Mouse (Mus musculus) natural killer cell, adult 2 months (primary cell): ENCODE measurements around the gene Il17c.

Experiments
- DNase-seq, 2 experiments: peaks; one replicate each; pipeline ENCODE4 v3.0.0; 2022; ENCODE audit warnings: low spot score in 2 of 2

Il17c gene

DNA sequence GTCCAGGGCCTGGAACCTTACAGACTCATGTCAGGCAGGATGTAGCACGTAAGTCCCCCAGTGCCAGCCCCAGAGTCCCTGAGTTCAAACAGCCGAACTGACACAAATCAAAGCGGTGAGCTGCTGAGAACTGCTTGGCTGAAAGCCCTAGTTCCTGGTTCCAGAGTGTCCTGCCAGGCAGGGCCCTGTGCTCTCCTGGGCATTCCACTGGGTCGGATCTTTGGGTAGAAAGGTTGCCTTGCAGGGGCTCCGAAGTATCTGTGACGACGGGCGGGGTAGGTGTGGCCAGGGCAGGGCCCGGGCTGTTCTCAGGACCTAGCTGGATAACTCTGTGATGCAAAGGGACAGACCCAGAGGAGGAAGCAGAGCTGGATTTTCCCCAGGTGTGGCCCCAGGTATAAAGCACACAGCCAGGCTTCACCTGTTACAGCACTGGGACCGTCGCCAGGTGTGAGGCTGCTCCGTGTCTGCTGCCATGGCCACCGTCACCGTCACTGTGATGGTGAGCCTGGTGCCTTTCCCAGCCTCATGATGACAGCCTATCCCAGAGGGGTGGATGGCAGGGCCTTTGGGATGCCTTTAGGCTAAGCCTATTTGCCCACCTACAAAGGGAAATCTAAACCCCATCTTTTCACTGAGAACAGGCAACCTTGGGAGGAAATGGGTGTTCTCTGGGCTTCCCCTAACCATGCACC is at the start of gene Il17c:
Il17c (plus strand) TSS at position 645 of the 695 bp plus-strand sequence.
- no peak for DNase-seq

- no peak for DNase-seq
These were observed 46.5 kb upstream of the Il17c start for GRCm38 (mm10) chr8:122375320-122375719.

DNA sequence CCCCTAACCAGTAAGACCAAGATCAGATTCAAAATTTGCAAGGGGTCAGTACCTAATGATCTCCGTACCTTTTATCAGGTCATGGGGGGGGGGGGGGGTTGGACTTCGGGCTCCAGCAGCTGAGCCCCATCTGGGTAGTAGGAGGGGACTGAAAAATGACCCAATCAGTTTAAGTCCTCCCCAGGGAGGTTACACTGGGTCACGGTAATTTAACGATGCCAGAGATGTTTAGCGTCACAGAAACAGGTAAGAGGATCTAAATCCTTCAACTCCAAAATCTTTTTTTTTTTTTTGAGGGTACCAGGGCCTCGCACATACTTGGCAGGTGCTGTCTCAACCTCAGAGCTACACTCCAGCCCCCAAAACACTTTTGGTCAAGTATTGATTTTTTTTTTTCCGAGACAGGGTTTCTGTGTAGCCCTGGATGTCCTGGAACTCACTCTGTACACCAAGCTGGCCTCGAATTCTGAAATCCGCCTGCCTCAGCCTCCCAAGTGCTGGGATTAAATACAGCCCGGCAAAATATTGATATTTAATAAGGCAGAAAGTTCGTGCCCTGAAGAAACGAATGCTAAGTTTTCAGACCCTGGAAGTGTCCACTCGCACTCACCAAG is 46.0 kb upstream of the Il17c start:
- no peak for DNase-seq

GRCm38 (mm10) chr8:122376365-122377231 is 45.2 kb upstream of the Il17c start, which contains the start of gene Zc3h18:
TSS of gene Zc3h18 (plus strand) at chr8:122376609.
- peak; percentile 97 to 98 for DNase-seq

- no peak for DNase-seq
These were observed 38.8 kb upstream of the Il17c start for GRCm38 (mm10) chr8:122383039-122383438.

- no peak for DNase-seq
These were observed 32.5 kb upstream of the Il17c start for GRCm38 (mm10) chr8:122389357-122389756.

DNA sequence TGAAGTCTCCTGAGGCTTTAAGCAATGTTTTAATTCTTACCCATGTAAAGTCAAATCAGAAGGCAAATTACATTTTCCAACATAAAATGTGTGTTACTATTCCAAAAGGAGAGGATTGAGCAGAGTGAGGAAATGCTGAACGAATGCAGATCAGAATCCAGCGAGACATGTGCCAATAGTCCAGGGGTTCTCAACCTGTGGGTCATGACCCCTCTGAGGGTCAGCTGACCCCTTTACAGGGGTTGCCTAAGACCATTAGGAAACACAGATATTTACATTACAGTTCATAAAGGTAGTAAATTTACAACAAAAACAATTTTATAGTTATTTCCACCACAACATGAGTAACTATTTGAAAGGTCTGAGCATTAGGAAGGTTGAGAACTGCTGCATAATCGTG is 31.1 kb upstream of the Il17c start:
- no peak for DNase-seq

GRCm38 (mm10) chr8:122393717-122394116 is 28.1 kb upstream of the Il17c start:
- DNase-seq = no peak

DNA sequence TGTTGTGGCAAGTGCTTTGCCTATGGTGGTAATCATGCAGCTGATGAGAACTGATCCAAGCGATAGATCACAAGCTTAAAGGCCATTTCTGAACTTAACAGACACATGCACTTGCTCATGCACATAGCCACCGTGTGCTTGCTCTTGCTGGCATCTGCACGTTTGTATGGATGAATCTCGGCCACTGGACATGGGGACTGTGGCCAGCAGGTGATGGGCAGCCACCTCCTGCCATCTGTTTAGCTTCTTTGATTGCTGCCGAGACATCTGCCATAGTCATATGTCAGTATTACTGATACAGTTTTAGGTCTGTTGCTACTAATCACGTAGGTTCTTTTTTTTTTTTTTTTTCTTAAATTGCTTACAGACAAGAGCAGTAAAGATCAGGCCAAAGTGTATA is 26.5 kb upstream of the Il17c start:
- no peak for DNase-seq

DNA sequence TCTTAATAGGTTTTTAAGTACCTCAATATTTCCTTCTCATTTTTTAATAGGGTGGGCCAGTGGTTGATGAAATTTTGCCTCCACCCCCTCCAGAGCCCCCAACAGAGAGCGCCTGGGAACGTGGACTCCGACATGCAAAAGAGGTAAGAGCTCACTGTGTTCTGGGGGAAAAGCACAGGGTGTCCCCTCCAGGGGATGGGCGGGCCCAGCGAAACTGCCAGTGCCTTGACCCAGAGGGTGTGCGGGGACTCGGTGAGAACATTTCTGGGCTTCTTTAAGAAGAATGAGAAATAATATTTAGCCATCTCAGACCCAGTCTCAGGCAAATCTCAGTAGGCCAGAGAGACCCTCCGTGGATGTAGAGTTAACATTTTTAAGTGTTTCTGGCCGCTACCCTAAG is 23.6 kb upstream of the Il17c start:
- no peak for DNase-seq

GRCm38 (mm10) chr8:122405146-122405805 is 16.5 kb upstream of the Il17c start:
- no peak for DNase-seq

- no peak for DNase-seq
These were observed 14.1 kb upstream of the Il17c start for GRCm38 (mm10) chr8:122407678-122408077.

- DNase-seq = no peak
These were observed 7.5 kb upstream of the Il17c start for GRCm38 (mm10) chr8:122414311-122414710.

GRCm38 (mm10) chr8:122415554-122415953 is 6.3 kb upstream of the Il17c start:
- no peak for DNase-seq

DNA sequence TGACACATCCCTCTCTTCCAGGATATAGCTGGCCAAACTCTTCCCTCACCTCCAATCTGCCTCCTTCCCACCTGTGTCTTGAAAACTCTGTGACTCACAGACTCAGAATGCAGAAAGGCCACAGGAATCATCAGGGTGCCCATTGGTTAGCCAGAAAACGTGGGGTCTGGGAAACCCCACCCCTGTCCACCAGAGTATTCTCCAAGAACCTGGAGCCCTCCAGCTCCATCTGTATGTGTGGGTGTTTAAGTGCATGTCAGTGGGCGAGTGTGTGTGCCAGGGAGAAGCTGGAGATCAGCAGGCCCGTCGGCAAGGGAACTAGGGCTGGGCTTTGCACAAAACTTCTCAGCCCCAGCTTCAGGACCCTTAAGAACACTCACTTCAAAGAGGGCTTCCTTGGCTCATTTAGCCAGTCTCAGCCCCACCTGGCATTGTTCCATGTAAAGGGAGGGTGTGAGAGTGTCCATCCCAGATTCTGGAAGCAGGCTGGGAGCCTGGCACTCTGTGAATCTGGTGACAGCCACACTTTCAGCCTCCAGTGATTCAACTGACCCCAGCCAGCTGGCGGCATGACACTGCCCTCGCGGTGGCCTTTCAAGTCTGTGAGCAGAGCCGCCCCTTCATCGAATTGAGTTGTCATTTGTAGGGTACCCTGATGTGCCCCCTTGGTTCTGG is 1.8 kb upstream of the Il17c start:
- no peak for DNase-seq

- DNase-seq = no peak
These were observed 1.4 kb downstream of the Il17c start for GRCm38 (mm10) chr8:122423217-122423616.

GRCm38 (mm10) chr8:122423659-122424058 is 1.8 kb downstream of the Il17c start:
- no peak for DNase-seq

DNA sequence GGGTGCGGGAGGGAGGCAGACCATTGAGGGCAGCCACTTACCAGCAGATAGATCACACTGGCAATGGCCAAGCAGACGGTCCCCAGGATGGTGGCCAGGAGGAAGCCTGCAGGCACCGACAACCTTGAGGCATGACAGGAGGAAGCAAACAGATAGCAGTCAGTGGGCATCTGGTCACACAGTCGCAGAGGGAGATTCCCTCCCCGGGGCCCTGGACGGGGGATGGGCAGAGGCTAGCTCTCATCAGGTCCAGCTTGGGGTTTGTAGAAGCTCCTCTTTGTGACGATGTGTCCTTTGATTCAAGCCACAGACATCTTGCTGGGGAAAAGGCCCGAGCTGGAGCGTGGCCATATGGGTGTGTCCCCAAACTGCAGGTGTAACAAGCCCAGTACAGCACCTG is 4.3 kb downstream of the Il17c start:
- no peak for DNase-seq

DNA sequence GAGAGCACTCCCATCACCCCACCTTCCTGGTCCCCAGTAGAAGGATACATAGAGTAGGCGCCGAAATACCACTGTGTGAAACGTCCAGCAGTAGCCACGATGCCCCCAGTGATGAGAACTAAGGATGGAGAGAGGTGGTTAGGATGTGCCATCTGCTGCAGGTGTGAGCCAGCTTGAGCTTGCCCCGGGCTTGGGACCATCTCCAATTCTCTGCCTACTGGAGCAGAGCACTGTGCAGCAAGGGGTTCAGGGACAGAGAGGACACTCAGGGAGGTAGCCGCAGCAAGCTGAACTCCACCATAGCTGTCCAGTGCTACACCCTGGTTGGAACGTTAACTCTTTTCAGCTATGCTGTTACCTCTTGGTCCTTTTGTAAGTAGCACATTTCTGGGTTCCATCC is 5.8 kb downstream of the Il17c start:
- no peak for DNase-seq

- DNase-seq = peak in 1 of 2 experiments; percentile 51
These were observed 6.3 kb downstream of the Il17c start for GRCm38 (mm10) chr8:122428163-122428562.

DNA sequence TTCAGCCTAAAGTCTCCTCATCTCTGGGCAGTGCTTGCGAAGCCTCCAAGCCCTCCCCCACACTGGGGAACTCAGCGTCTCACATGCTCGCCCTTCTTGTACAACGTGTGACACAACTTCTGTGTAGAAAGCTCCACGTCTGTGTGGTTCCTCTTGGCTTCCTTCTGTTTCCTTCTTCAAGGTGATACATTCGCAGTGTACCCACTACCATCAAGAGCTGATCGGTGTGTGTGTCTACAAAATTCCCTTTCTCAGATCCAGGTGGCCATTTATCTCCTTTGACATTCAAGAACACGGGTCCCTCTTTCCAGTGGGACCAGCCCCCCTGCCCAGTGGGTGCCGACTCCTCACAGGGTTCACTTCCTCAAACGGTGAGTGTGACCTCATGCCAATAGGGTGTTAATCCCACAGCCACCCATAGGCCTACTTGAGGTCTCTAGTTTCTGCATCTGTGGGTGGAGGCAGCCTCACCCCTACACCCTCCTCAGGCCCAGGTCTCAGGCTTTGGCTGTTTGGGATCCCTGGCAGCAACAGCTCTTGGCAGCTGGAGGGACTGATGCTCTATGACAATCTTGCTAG is 8.3 kb downstream of the Il17c start:
- DNase-seq = peak; percentile 81 to 84
